Mouse (Mus musculus): Measurements from ENCODE around the gene Rasgrp2. TPM values are rescaled to one million over a fixed set of nuclear protein-coding genes. Genes with fewer than 3 reads are reported as not detected.

The Rasgrp2 gene
- polyA plus RNA-seq, 1 experiment = 53.1 TPM

- TF ChIP-seq POLR2A (IDR thresholded peaks at IDR 0.05; ENCODE audit: borderline replicate concordance, extremely low read depth, insufficient read depth, insufficient read length, poor library complexity, severe bottlenecking) (no peak), CTCF (IDR thresholded peaks at IDR 0.05; ENCODE audit: borderline replicate concordance, extremely low read depth, insufficient read depth, insufficient read length) (no peak)
Observed at GRCm38 (mm10) chr19:6409936-6410335, 10.8 kb downstream of the Rasgrp2 start.

GRCm38 (mm10) chr19:6412798-6413197 is 13.7 kb downstream of the Rasgrp2 start:
- no peak for TF ChIP-seq POLR2A (IDR thresholded peaks at IDR 0.05; ENCODE audit: borderline replicate concordance, extremely low read depth, insufficient read depth, insufficient read length, poor library complexity, severe bottlenecking)
- TF ChIP-seq CTCF (IDR thresholded peaks at IDR 0.05; ENCODE audit: borderline replicate concordance, extremely low read depth, insufficient read depth, insufficient read length) = no peak
- no peak for DNase-seq (ENCODE audit: low read depth)

More at GRCm38 (mm10) chr19:6409936-6410335, 10.8 kb downstream of the Rasgrp2 start:
- DNase-seq (ENCODE audit: low read depth) = no peak

- TF ChIP-seq POLR2A (IDR thresholded peaks at IDR 0.05; ENCODE audit: borderline replicate concordance, extremely low read depth, insufficient read depth, insufficient read length, poor library complexity, severe bottlenecking) (no peak), CTCF (IDR thresholded peaks at IDR 0.05; ENCODE audit: borderline replicate concordance, extremely low read depth, insufficient read depth, insufficient read length) (no peak)
- no peak for DNase-seq (ENCODE audit: low read depth)
Observed at GRCm38 (mm10) chr19:6415454-6415853, 16.3 kb downstream of the Rasgrp2 start.

DNA sequence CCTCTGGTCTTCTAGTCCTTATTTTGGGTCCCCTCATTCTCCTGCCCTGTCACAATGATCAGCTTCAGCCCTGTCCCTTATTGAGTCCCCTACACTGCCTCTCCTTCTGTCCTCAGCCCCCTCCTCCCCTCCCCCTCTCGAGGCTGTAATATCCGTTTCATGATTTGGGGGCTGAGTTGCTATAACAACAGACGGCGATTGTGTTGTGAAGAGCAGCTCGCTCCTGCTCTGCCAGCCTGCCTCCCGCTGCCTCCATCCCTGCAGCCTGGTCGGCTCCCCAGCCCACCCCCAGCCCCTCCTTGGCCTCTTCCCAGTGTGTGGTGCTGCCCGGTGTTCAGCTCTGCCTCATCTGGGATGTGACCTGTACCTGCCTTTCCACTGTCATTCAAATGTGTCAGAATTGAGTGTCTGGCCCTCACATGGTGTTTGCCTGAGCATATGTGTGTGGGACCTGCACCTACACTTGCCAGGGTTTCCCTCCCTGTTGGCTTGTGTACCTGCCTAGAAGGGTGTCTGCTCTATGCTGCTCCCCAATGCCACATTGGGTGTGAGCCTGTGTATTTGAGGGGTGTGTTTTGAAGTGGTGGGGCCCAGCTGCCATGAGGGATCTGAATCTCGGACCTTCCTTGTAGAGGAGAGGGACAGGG is 17.1 kb downstream of the Rasgrp2 start:
- TF ChIP-seq POLR2A (IDR thresholded peaks at IDR 0.05; ENCODE audit: borderline replicate concordance, extremely low read depth, insufficient read depth, insufficient read length, poor library complexity, severe bottlenecking) (no peak), CTCF (IDR thresholded peaks at IDR 0.05; ENCODE audit: borderline replicate concordance, extremely low read depth, insufficient read depth, insufficient read length) (no peak)
- DNase-seq (ENCODE audit: low read depth) = peak; percentile 95

DNA sequence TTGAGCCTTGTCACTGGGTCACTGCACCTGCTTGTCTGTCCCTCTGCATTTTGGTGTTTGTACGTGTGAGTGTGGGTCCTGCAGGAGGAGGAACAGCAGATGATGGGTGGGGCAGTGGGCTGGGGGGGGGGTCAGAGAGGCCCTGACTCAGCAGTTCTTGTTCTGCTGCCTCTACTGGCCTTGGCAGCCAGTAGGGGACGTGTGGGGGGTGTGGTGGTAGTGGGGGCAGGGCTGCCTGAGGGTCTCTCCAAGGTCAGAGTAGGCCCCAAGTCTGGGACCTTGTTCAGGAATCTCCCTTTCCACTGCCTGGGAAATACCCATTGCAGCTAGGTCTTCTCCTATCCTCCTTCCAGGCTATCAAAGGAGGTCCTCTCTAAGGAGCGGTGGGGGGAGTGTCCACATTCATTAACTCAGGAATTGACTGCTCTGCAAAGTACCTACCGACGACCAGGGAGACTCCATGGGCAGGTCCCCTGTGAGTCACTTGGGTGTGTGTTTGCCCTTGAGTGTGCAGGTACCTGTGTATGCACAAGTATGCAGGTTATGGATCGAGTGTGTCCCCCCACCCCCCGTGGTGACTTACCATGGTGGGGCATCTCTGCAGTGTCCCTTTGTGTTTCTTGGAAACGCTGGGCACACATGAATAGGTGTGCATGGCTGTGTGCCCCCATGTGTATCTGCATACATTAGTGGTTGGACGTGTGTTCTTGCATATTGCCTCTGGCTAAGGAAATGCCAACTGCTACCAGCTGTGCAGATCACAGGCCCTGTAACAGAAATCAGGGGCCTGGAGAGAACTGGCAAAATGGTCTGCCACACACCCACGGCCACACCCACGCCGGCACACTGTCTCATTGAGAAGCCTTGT is 18.0 kb downstream of the Rasgrp2 start:
- TF ChIP-seq POLR2A (IDR thresholded peaks at IDR 0.05; ENCODE audit: borderline replicate concordance, extremely low read depth, insufficient read depth, insufficient read length, poor library complexity, severe bottlenecking) = no peak
- no peak for TF ChIP-seq CTCF (IDR thresholded peaks at IDR 0.05; ENCODE audit: borderline replicate concordance, extremely low read depth, insufficient read depth, insufficient read length)
- DNase-seq (ENCODE audit: low read depth) = no peak

DNA sequence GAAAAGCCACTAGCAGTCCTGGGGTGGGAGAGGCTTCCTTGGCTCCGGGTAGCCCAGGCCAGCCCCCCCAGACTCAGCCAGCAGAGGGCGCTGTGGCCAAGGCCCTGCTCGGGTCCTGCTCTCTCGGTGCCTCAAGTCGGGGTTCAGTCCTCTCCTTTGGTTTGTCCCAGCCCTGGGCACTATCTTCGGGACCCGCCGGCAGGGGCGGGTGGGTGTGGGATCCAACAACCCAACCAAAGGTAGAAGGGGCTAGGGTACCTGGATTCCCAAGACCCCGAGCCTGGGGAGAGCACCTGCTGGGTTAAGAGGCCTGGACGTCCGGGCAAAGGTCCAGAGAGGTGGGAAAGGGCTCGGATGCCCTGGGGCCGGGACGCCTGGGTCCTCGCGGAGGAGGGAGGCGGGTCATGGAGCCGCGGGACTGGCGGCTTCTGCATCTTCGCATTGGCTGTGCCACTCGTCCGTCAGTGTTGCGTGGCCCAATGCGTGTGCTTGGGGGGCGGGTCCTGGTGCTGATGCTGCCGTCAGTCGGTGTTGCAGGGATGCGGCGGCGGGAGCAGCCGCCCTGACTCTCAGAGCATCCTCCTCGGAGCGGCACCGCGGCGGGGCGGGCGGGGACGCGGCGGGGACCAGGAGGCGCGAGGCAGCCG is 19.2 kb downstream of the Rasgrp2 start, which contains the start of gene Nrxn2:
Gene Nrxn2 (plus strand): TSS at position 499 of the 647 bp plus-strand sequence.
- TF ChIP-seq CTCF (IDR thresholded peaks at IDR 0.05; ENCODE audit: borderline replicate concordance, extremely low read depth, insufficient read depth, insufficient read length) = peak; percentile 94
- TF ChIP-seq POLR2A (IDR thresholded peaks at IDR 0.05; ENCODE audit: borderline replicate concordance, extremely low read depth, insufficient read depth, insufficient read length, poor library complexity, severe bottlenecking) = peak; percentile 95
- peak; percentile 99 for DNase-seq (ENCODE audit: low read depth)

- DNase-seq (ENCODE audit: low read depth) = peak; percentile 44
Observed at GRCm38 (mm10) chr19:6418984-6419692, 20.0 kb downstream of the Rasgrp2 start.

GRCm38 (mm10) chr19:6419805-6420310 is 20.7 kb downstream of the Rasgrp2 start:
- TF ChIP-seq CTCF (IDR thresholded peaks at IDR 0.05; ENCODE audit: borderline replicate concordance, extremely low read depth, insufficient read depth, insufficient read length) = no peak
- TF ChIP-seq POLR2A (IDR thresholded peaks at IDR 0.05; ENCODE audit: borderline replicate concordance, extremely low read depth, insufficient read depth, insufficient read length, poor library complexity, severe bottlenecking) = no peak
- DNase-seq (ENCODE audit: low read depth) = no peak

More at GRCm38 (mm10) chr19:6418984-6419692, 20.0 kb downstream of the Rasgrp2 start:
- no peak for TF ChIP-seq POLR2A (IDR thresholded peaks at IDR 0.05; ENCODE audit: borderline replicate concordance, extremely low read depth, insufficient read depth, insufficient read length, poor library complexity, severe bottlenecking)
- no peak for TF ChIP-seq CTCF (IDR thresholded peaks at IDR 0.05; ENCODE audit: borderline replicate concordance, extremely low read depth, insufficient read depth, insufficient read length)

- no peak for DNase-seq (ENCODE audit: low read depth)
- TF ChIP-seq CTCF (IDR thresholded peaks at IDR 0.05; ENCODE audit: borderline replicate concordance, extremely low read depth, insufficient read depth, insufficient read length) (no peak), POLR2A (IDR thresholded peaks at IDR 0.05; ENCODE audit: borderline replicate concordance, extremely low read depth, insufficient read depth, insufficient read length, poor library complexity, severe bottlenecking) (no peak)
Observed at GRCm38 (mm10) chr19:6420481-6421210, 21.5 kb downstream of the Rasgrp2 start.

- no peak for TF ChIP-seq POLR2A (IDR thresholded peaks at IDR 0.05; ENCODE audit: borderline replicate concordance, extremely low read depth, insufficient read depth, insufficient read length, poor library complexity, severe bottlenecking)
- TF ChIP-seq CTCF (IDR thresholded peaks at IDR 0.05; ENCODE audit: borderline replicate concordance, extremely low read depth, insufficient read depth, insufficient read length) = no peak
- no peak for DNase-seq (ENCODE audit: low read depth)
Observed at GRCm38 (mm10) chr19:6421211-6421590, 22.1 kb downstream of the Rasgrp2 start.

Data from brain, embryonic 14.5 days (tissue).